Mouse (Mus musculus) MEL (cell line): ENCODE data around the gene Smarcd2. TPM values are rescaled to one million over a fixed set of nuclear protein-coding genes. Genes with fewer than 3 reads are reported as not detected.

Source experiments
- DNase-seq: peaks from one replicate; pipeline ENCODE4 v3.0.0; 2011; ENCODE audit warnings: low read depth, low spot score
- H3K27ac ChIP-seq: 2 replicates; pipeline ENCODE4 v1.5.1; 2012; ENCODE audit warnings: low read depth, mild to moderate bottlenecking, control low read depth, low read length, moderate library complexity; ENCODE audit not compliant: control insufficient read depth
- H3K27me3 ChIP-seq, 2 experiments: fragments of 150-350 bp in 1 of 2; sonication (generic) in 1 of 2; 2 replicates each; pipeline ENCODE4 v1.6.1; 2012; ENCODE audit warnings: low read length in 2 of 2, mild to moderate bottlenecking in 2 of 2, improper control_type of control experiment in 1 of 2, moderate library complexity in 1 of 2; ENCODE audit not compliant: insufficient read depth in 2 of 2, control insufficient read depth in 1 of 2
- H3K36me3 ChIP-seq, 2 experiments: 2 replicates each; pipeline ENCODE4 v1.6.1; 2012 to 2014; ENCODE audit warnings: low read length in 2 of 2, improper control_type of control experiment in 1 of 2, inconsistent platforms in 1 of 2, mild to moderate bottlenecking in 1 of 2; ENCODE audit not compliant: insufficient read depth in 2 of 2, control insufficient read depth in 1 of 2
- H3K4me1 ChIP-seq, 2 experiments: fragments of 150-350 bp in 1 of 2; sonication (generic) in 1 of 2; 2 replicates each; pipeline ENCODE4 v1.6.1; 2012; ENCODE audit warnings: low read length in 2 of 2, improper control_type of control experiment in 1 of 2, mild to moderate bottlenecking in 1 of 2; ENCODE audit not compliant: insufficient read depth in 2 of 2, control insufficient read depth in 1 of 2
- H3K4me3 ChIP-seq, 2 experiments: fragments of 150-350 bp in 1 of 2; sonication (generic) in 1 of 2; 2 replicates each; pipeline ENCODE4 v1.5.1; 2012; ENCODE audit warnings: low read depth in 2 of 2, low read length in 2 of 2, mild to moderate bottlenecking in 2 of 2, moderate library complexity in 2 of 2, control low read depth in 1 of 2, improper control_type of control experiment in 1 of 2; ENCODE audit not compliant: control insufficient read depth in 1 of 2, insufficient read depth in 1 of 2
- H3K79me2 ChIP-seq: 2 replicates; pipeline ENCODE4 v1.6.1; 2012; ENCODE audit warnings: mild to moderate bottlenecking, low read length, moderate library complexity; ENCODE audit not compliant: control insufficient read depth, poor library complexity, insufficient read depth
- H3K9ac ChIP-seq: 2 replicates; pipeline ENCODE4 v1.6.1; 2012; ENCODE audit warnings: low read depth, mild to moderate bottlenecking, control low read depth, low read length, moderate library complexity; ENCODE audit not compliant: control insufficient read depth, poor library complexity, severe bottlenecking
- H3K9me3 ChIP-seq: fragments of 150-350 bp; sonication (generic); replicated peaks from 2 replicates; pipeline ENCODE4 v1.6.1; 2012; ENCODE audit warnings: mild to moderate bottlenecking, low read length, improper control_type of control experiment, moderate library complexity; ENCODE audit not compliant: insufficient read depth
- BHLHE40 ChIP-seq: IDR thresholded peaks from 2 replicates; pipeline ENCODE4 v1.6.1; 2012; ENCODE audit warnings: low read depth, mild to moderate bottlenecking, inconsistent platforms, low read length, improper control_type of control experiment, borderline replicate concordance
- CHD1 ChIP-seq: IDR thresholded peaks from 2 replicates; pipeline ENCODE4 v1.6.1; 2012; ENCODE audit warnings: low read depth, mild to moderate bottlenecking, inconsistent platforms, low read length, improper control_type of control experiment
- CHD2 ChIP-seq: IDR thresholded peaks from 2 replicates; pipeline ENCODE4 v1.6.1; 2011; ENCODE audit warnings: low read length, improper control_type of control experiment
- E2F4 ChIP-seq: IDR thresholded peaks from 2 replicates; pipeline ENCODE4 v1.6.1; 2011; ENCODE audit warnings: low read depth, low read length, improper control_type of control experiment, borderline replicate concordance
- ELF1 ChIP-seq: IDR thresholded peaks from 2 replicates; pipeline ENCODE4 v1.6.1; 2014; ENCODE audit warnings: low read depth, mild to moderate bottlenecking, inconsistent platforms, low read length, improper control_type of control experiment, moderate library complexity
- EP300 ChIP-seq, 2 experiments: IDR thresholded peaks; 2 replicates each; pipeline ENCODE4 v1.6.1; 2011; ENCODE audit warnings: improper control_type of control experiment in 2 of 2, low read length in 2 of 2, low read depth in 1 of 2, mild to moderate bottlenecking in 1 of 2
- GABPA ChIP-seq: IDR thresholded peaks from 2 replicates; pipeline ENCODE4 v1.6.1; 2012; ENCODE audit warnings: low read depth, mild to moderate bottlenecking, inconsistent platforms, low read length, improper control_type of control experiment, moderate library complexity
- HCFC1 ChIP-seq: IDR thresholded peaks from 2 replicates; pipeline ENCODE4 v1.6.1; 2012; ENCODE audit warnings: low read depth, mild to moderate bottlenecking, inconsistent platforms, low read length, improper control_type of control experiment, moderate library complexity
- KAT2A ChIP-seq: conservative IDR thresholded peaks from 2 replicates; pipeline ENCODE4 v1.6.1; 2012; ENCODE audit warnings: low read depth, low read length, improper control_type of control experiment, inconsistent platforms
- MAZ ChIP-seq: IDR thresholded peaks from 2 replicates; pipeline ENCODE4 v1.6.1; 2012; ENCODE audit warnings: low read depth, mild to moderate bottlenecking, inconsistent platforms, low read length, improper control_type of control experiment
- MEF2A ChIP-seq: IDR thresholded peaks from 2 replicates; pipeline ENCODE4 v1.6.1; 2014; ENCODE audit warnings: low read depth, mild to moderate bottlenecking, inconsistent platforms, low read length, improper control_type of control experiment; ENCODE audit not compliant: poor library complexity, insufficient replicate concordance, severe bottlenecking; ENCODE audit errors: extremely low read depth
- MYC ChIP-seq: IDR thresholded peaks from 2 replicates; pipeline ENCODE4 v1.6.1; 2011; ENCODE audit warnings: low read depth, mild to moderate bottlenecking, low read length, improper control_type of control experiment, moderate library complexity
- NRF1 ChIP-seq: IDR thresholded peaks from 2 replicates; pipeline ENCODE4 v1.6.1; 2014; ENCODE audit warnings: low read depth, mild to moderate bottlenecking, inconsistent platforms, low read length, improper control_type of control experiment, moderate library complexity; ENCODE audit not compliant: poor library complexity, insufficient read depth, severe bottlenecking
- POLR2A ChIP-seq, 2 experiments: IDR thresholded peaks; 2 replicates each; pipeline ENCODE4 v1.6.1; 2011 to 2012; ENCODE audit warnings: low read length in 2 of 2, mild to moderate bottlenecking in 2 of 2, control low read depth in 1 of 2, improper control_type of control experiment in 1 of 2, low read depth in 1 of 2, moderate library complexity in 1 of 2; ENCODE audit not compliant: control insufficient read depth in 1 of 2, insufficient read depth in 1 of 2, poor library complexity in 1 of 2
- RAD21 ChIP-seq: IDR thresholded peaks from 2 replicates; pipeline ENCODE4 v1.6.1; 2011; ENCODE audit warnings: mild to moderate bottlenecking, low read depth, low read length, improper control_type of control experiment
- RCOR1 ChIP-seq: IDR thresholded peaks from 2 replicates; pipeline ENCODE4 v1.6.1; 2012; ENCODE audit warnings: low read depth, mild to moderate bottlenecking, inconsistent platforms, low read length, improper control_type of control experiment
- SIN3A ChIP-seq: IDR thresholded peaks from 2 replicates; pipeline ENCODE4 v1.6.1; 2012; ENCODE audit warnings: low read length, improper control_type of control experiment, inconsistent platforms
- TAL1 ChIP-seq: IDR thresholded peaks from 2 replicates; pipeline ENCODE4 v1.6.1; 2012; ENCODE audit warnings: mild to moderate bottlenecking, inconsistent platforms, low read length, moderate library complexity, mixed read lengths
- TBP ChIP-seq: IDR thresholded peaks from 2 replicates; pipeline ENCODE4 v1.8.0; 2011; ENCODE audit warnings: low read depth, low read length, improper control_type of control experiment
- UBTF ChIP-seq: IDR thresholded peaks from 2 replicates; pipeline ENCODE4 v1.6.1; 2012; ENCODE audit warnings: low read depth, mild to moderate bottlenecking, inconsistent platforms, low read length, improper control_type of control experiment, moderate library complexity, borderline replicate concordance; ENCODE audit not compliant: insufficient read depth
- ZC3H11A ChIP-seq: IDR thresholded peaks from 2 replicates; pipeline ENCODE4 v1.6.1; 2012; ENCODE audit warnings: low read depth, mild to moderate bottlenecking, inconsistent platforms, low read length, improper control_type of control experiment
- ZKSCAN1 ChIP-seq: IDR thresholded peaks from 2 replicates; pipeline ENCODE4 v1.6.1; 2012; ENCODE audit warnings: low read depth, mild to moderate bottlenecking, inconsistent platforms, low read length, improper control_type of control experiment, moderate library complexity
- ZMIZ1 ChIP-seq: IDR thresholded peaks from 2 replicates; pipeline ENCODE4 v1.6.1; 2012; ENCODE audit warnings: low read depth, mild to moderate bottlenecking, inconsistent platforms, low read length, improper control_type of control experiment, moderate library complexity
- ZNF384 ChIP-seq: IDR thresholded peaks from 2 replicates; pipeline ENCODE4 v1.6.1; 2012; ENCODE audit warnings: low read depth, mild to moderate bottlenecking, inconsistent platforms, low read length, improper control_type of control experiment
- polyA plus RNA-seq, 2 experiments: library from polyadenylated mRNA; stranded (reverse) in 1 of 2; unstranded in 1 of 2; fragments of >175 nt in 1 of 2; fragments of >200 nt in 1 of 2; gene quantifications; 2 replicates each; pipeline versions ENCODE4 v1.2.1 to v1.2.4; 2012; ENCODE audit warnings: low replicate concordance in 2 of 2, low read depth in 1 of 2; ENCODE audit not compliant: insufficient read length in 2 of 2, insufficient read depth in 1 of 2, missing spikeins in 1 of 2
- total RNA-seq: library from RNA; depleted of rRNA; stranded (reverse); fragments of 300-350 nt; gene quantifications from 2 replicates; pipeline ENCODE4 v1.2.3, GENCODE M21; 2012

Gene Smarcd2
- total and polyA plus RNA-seq, 3 experiments = 123 to 131 TPM; not detected in 1

GRCm38 (mm10) chr11:106255685-106256451, 16.9 kb downstream of the Smarcd2 start, which contains the start of the genes Ftsj3 and Psmc5 (continued):
- TF ChIP-seq KAT2A (peak; percentile 93), MYC (peak; percentile 99), POLR2A (IDR thresholded peaks at IDR 0.05; ENCODE audit: control insufficient read depth in 1 of 2, insufficient read depth in 1 of 2, low read depth in 1 of 2, low read length in 2 of 2, poor library complexity in 1 of 2) (peak; percentile 89 to 99), E2F4 (no peak), GABPA (no peak; the same call in 1 of the 2 replicates), CHD1 (no peak; the same call in 1 of the 2 replicates), HCFC1 (peak; percentile 97), ZC3H11A (no peak), EP300 (IDR thresholded peaks at IDR 0.05; ENCODE audit: low read depth in 1 of 2, low read length in 2 of 2) (peak in 1 of 2 experiments; percentile 21; a peak in 1 of 4 replicates), ZKSCAN1 (no peak), ZNF384 (peak; percentile 22; the same call in 1 of the 2 replicates)

- H3K27me3 ChIP-seq = no peaks in the 10 kb centered on the region
- H3K27ac ChIP-seq = peak overlapping the region; percentile 84
- peaks cover 19 to 21% of the 10 kb centered on the region in 2 experiments for H3K36me3 ChIP-seq
Measured at GRCm38 (mm10) chr11:106255174-106255573, 17.6 kb downstream of the Smarcd2 start.

GRCm38 (mm10) chr11:106254767-106255166, 18.0 kb downstream of the Smarcd2 start:
- Histone ChIP-seq H3K36me3 (peaks cover 21 to 22% of the 10 kb centered on the region in 2 experiments), H3K9ac (peak overlapping the region; percentile 83), H3K27ac (peak overlapping the region; percentile 84), H3K4me3 (peak overlapping the region; percentile 78 to 94), H3K79me2 (peaks cover 59% of the 10 kb centered on the region), H3K4me1 (peaks cover 3 to 18% of the 10 kb centered on the region in 2 experiments; a peak in 3 of 4 replicates), H3K9me3 (no peaks in the 10 kb centered on the region), H3K27me3 (no peaks in the 10 kb centered on the region)
- no peak for TF ChIP-seq EP300 (IDR thresholded peaks at IDR 0.05; ENCODE audit: low read depth in 1 of 2, low read length in 2 of 2)
- TF ChIP-seq CHD2 = no peak
- no peak for TF ChIP-seq SIN3A
- TF ChIP-seq HCFC1 = no peak
- TF ChIP-seq ZC3H11A = no peak
- TF ChIP-seq BHLHE40 = no peak
- TF ChIP-seq RAD21 = no peak
- no peak for TF ChIP-seq ELF1
- no peak for TF ChIP-seq MEF2A
- TF ChIP-seq TAL1 = no peak
- TF ChIP-seq ZNF384 = no peak
- no peak for DNase-seq

More at GRCm38 (mm10) chr11:106255174-106255573, 17.6 kb downstream of the Smarcd2 start:
- peaks cover 59% of the 10 kb centered on the region for H3K79me2 ChIP-seq
- TF ChIP-seq UBTF (no peak), TBP (no peak), ZMIZ1 (no peak), ZKSCAN1 (no peak), SIN3A (no peak), CHD1 (no peak), NRF1 (no peak), CHD2 (no peak), HCFC1 (no peak), RAD21 (no peak), MAZ (no peak), RCOR1 (no peak), EP300 (IDR thresholded peaks at IDR 0.05; ENCODE audit: low read depth in 1 of 2, low read length in 2 of 2) (no peak)
- TF ChIP-seq, all 39 proteins: peak for 0
- no peak for DNase-seq
- H3K4me1 ChIP-seq = peaks cover 3 to 18% of the 10 kb centered on the region in 2 experiments; a peak in 3 of 4 replicates
- H3K9me3 ChIP-seq = no peaks in the 10 kb centered on the region
- peak overlapping the region; percentile 78 to 94 for H3K4me3 ChIP-seq
- peak overlapping the region; percentile 83 for H3K9ac ChIP-seq
